Mouse (Mus musculus) cortical plate, adult 2 months (tissue): ENCODE results near the gene Twf2.

ENCODE experiments used
- CTCF ChIP-seq: fragments of 200-500 bp; IDR thresholded peaks from 2 replicates; pipeline ENCODE4 v1.5.1; 2011; ENCODE audit warnings: mild to moderate bottlenecking, control low read depth, low read length; ENCODE audit not compliant: insufficient read depth; ENCODE audit errors: extremely low read depth
- POLR2A ChIP-seq: fragments of 200-500 bp; IDR thresholded peaks from 2 replicates; pipeline ENCODE4 v1.6.1; 2011; ENCODE audit warnings: mild to moderate bottlenecking, low read length, control low read depth; ENCODE audit not compliant: insufficient read depth; ENCODE audit errors: extremely low read depth

GRCm38 (mm10) chr9:106236156-106236817 is 33.4 kb downstream of the Twf2 start:
- TF ChIP-seq CTCF (no peak), POLR2A (no peak)
